Mouse (Mus musculus): ENCODE results near the gene Vwf.

Gene Vwf

GRCm38 (mm10) chr6:125546474-125546873 is at the start of gene Vwf:
Gene Vwf, plus strand, starts transcription at chr6:125546774.
- no peak for DNase-seq (ENCODE audit: low spot score in 2 of 2)

- no peak for DNase-seq (ENCODE audit: low spot score in 2 of 2)
Observed at GRCm38 (mm10) chr6:125498062-125498461, 48.5 kb upstream of the Vwf start.

GRCm38 (mm10) chr6:125503186-125503802 is 43.3 kb upstream of the Vwf start:
- DNase-seq (ENCODE audit: low spot score in 2 of 2), result no peak

GRCm38 (mm10) chr6:125504622-125505355 is 41.8 kb upstream of the Vwf start:
- no peak for DNase-seq (ENCODE audit: low spot score in 2 of 2)

GRCm38 (mm10) chr6:125506427-125506826 is 40.1 kb upstream of the Vwf start:
- DNase-seq (ENCODE audit: low spot score in 2 of 2), result no peak

- no peak for DNase-seq (ENCODE audit: low spot score in 2 of 2)
Observed at GRCm38 (mm10) chr6:125509783-125510182, 36.8 kb upstream of the Vwf start.

GRCm38 (mm10) chr6:125510645-125511044 is 35.9 kb upstream of the Vwf start:
- no peak for DNase-seq (ENCODE audit: low spot score in 2 of 2)

GRCm38 (mm10) chr6:125511196-125511595 is 35.4 kb upstream of the Vwf start:
- DNase-seq (ENCODE audit: low spot score in 2 of 2), result no peak

GRCm38 (mm10) chr6:125512950-125513596 is 33.5 kb upstream of the Vwf start:
- DNase-seq (ENCODE audit: low spot score in 2 of 2), result no peak

GRCm38 (mm10) chr6:125515503-125516315 is 30.9 kb upstream of the Vwf start:
- no peak for DNase-seq (ENCODE audit: low spot score in 2 of 2)

- DNase-seq (ENCODE audit: low spot score in 2 of 2), result no peak
Observed at GRCm38 (mm10) chr6:125521558-125522193, 24.9 kb upstream of the Vwf start.

- DNase-seq (ENCODE audit: low spot score in 2 of 2), result no peak
Observed at GRCm38 (mm10) chr6:125524027-125524426, 22.5 kb upstream of the Vwf start.

- no peak for DNase-seq (ENCODE audit: low spot score in 2 of 2)
Observed at GRCm38 (mm10) chr6:125526066-125526465, 20.5 kb upstream of the Vwf start.

- no peak for DNase-seq (ENCODE audit: low spot score in 2 of 2)
Observed at GRCm38 (mm10) chr6:125528614-125529200, 17.9 kb upstream of the Vwf start.

- DNase-seq (ENCODE audit: low spot score in 2 of 2), result no peak
Observed at GRCm38 (mm10) chr6:125529479-125529878, 17.1 kb upstream of the Vwf start.

- DNase-seq (ENCODE audit: low spot score in 2 of 2), result no peak
Observed at GRCm38 (mm10) chr6:125533104-125533650, 13.4 kb upstream of the Vwf start.

GRCm38 (mm10) chr6:125534990-125535389 is 11.6 kb upstream of the Vwf start:
- DNase-seq (ENCODE audit: low spot score in 2 of 2), result no peak

GRCm38 (mm10) chr6:125538469-125538868 is 8.1 kb upstream of the Vwf start:
- DNase-seq (ENCODE audit: low spot score in 2 of 2), result no peak

- DNase-seq (ENCODE audit: low spot score in 2 of 2), result no peak
Observed at GRCm38 (mm10) chr6:125539423-125539822, 7.2 kb upstream of the Vwf start.

- no peak for DNase-seq (ENCODE audit: low spot score in 2 of 2)
Observed at GRCm38 (mm10) chr6:125540199-125540598, 6.4 kb upstream of the Vwf start.

GRCm38 (mm10) chr6:125540826-125541225 is 5.7 kb upstream of the Vwf start:
- no peak for DNase-seq (ENCODE audit: low spot score in 2 of 2)

All from frontal cortex, postnatal 14 days (tissue).